ENCODE assay signal across 28 mouse cellular contexts in genomic region chr13:28974597-28974996, GRCm38 (mm10). TPM values are rescaled to one million over a fixed set of nuclear protein-coding genes. Genes with fewer than 3 reads are reported as not detected.
A peak's percentile ranks its signal among the peaks of the same experiment; 100 is the strongest.
DNase-seq lines count a peak whose midpoint lies in the region; ATAC-seq and TF ChIP-seq lines count a peak whose summit lies in the region.
"Had no signal": no experiment of that assay in that cellular context is flagged by ENCODE, and none has a peak within 500 bp of the region (broad histone marks: within the 10 kb centered on the region; RNA-seq: fewer than 3 reads in every experiment).

No protein-coding gene starts in this region.

- no peak overlapping the region for H3K4me2 ChIP-seq in intestine, embryonic 14.5 days (ENCODE audit: low read length)
- H3K4me2 ChIP-seq in intestine, embryonic 16.5 days (ENCODE audit: low read depth, low read length) = no peak overlapping the region
- H3K4me2 ChIP-seq: heart, embryonic 13.5 days; hindbrain, embryonic 13.5 days; intestine, embryonic 15.5 days; neural tube, embryonic 12.5 days had no signal

- no peak for TF ChIP-seq CTCF in thymus, adult 2 months (IDR thresholded peaks at IDR 0.05; ENCODE audit: borderline replicate concordance, control insufficient read depth, extremely low read depth, insufficient read depth, low read length, poor library complexity)

- 47% methylated on average over 5 of the region's 5 CpGs for WGBS in intestine, embryonic 14.5 days
- WGBS in intestine, embryonic 16.5 days = 48% methylated on average over 5 of the region's 5 CpGs
- 92% methylated on average over 5 of the region's 5 CpGs for WGBS in thymus, adult 2 months

- no peaks in the 10 kb centered on the region for H3K4me1 ChIP-seq in intestine, embryonic 14.5 days (replicated peaks; ENCODE audit: control insufficient read depth, insufficient read depth, low read length)
- H3K4me1 ChIP-seq in intestine, embryonic 16.5 days (ENCODE audit: control insufficient read depth, insufficient read depth, low read length) = no peaks in the 10 kb centered on the region
- peaks cover 15% of the 10 kb centered on the region for H3K4me1 ChIP-seq in thymus, adult 2 months (replicated peaks; ENCODE audit: control insufficient read depth, insufficient read depth, low read length)
- H3K4me1 ChIP-seq: heart, embryonic 13.5 days; intestine, embryonic 15.5 days; neural tube, embryonic 12.5 days had no signal

- DNase-seq in intestine, embryonic 14.5 days (ENCODE audit: low spot score) = peak; percentile 43
- DNase-seq in thymus, adult 2 months = no peak
- no peak for DNase-seq in thymus, postnatal 25 days
- DNase-seq in layer of hippocampus, adult 9-11 months = peak; percentile 73
- no peak for DNase-seq in heart, postnatal 4 days
- no peak for DNase-seq in heart, postnatal 25 days (ENCODE audit: low spot score)
- DNase-seq: B cell, adult 2 months; cerebellum, adult 18-20 months; cerebellum, postnatal 14 days; gastrocnemius, postnatal 25 days; heart, adult 2 months; heart, postnatal 14 days; kidney, postnatal 25 days; liver; retina, postnatal 1 day; right cerebral cortex, postnatal 25 days; spleen, adult 18-20 months had no signal

- H3K9me3 ChIP-seq in intestine, embryonic 14.5 days (ENCODE audit: control insufficient read depth, low read length) = no peaks in the 10 kb centered on the region
- no peaks in the 10 kb centered on the region for H3K9me3 ChIP-seq in intestine, embryonic 16.5 days (ENCODE audit: control insufficient read depth, low read length)
- H3K9me3 ChIP-seq: G1E; heart, embryonic 13.5 days; hindbrain, embryonic 13.5 days; intestine, embryonic 15.5 days; neural tube, embryonic 12.5 days had no signal

- no peak overlapping the region for H3K4me3 ChIP-seq in intestine, embryonic 14.5 days (ENCODE audit: low read depth, low read length)
- H3K4me3 ChIP-seq in intestine, embryonic 16.5 days (ENCODE audit: low read length) = no peak overlapping the region
- H3K4me3 ChIP-seq in thymus, adult 2 months (ENCODE audit: control insufficient read depth, insufficient read depth, low read length) = no peak overlapping the region
- H3K4me3 ChIP-seq: heart, adult 2 months; heart, embryonic 13.5 days; hindbrain, embryonic 13.5 days; intestine, embryonic 15.5 days; left cerebral cortex, adult 2 months; neural tube, embryonic 12.5 days had no signal

- no peak overlapping the region for H3K9ac ChIP-seq in intestine, embryonic 14.5 days (ENCODE audit: low read length)
- H3K9ac ChIP-seq in intestine, embryonic 16.5 days (ENCODE audit: low read depth, low read length) = no peak overlapping the region
- H3K9ac ChIP-seq: heart, embryonic 13.5 days; hindbrain, embryonic 13.5 days; intestine, embryonic 15.5 days; neural tube, embryonic 12.5 days had no signal

- no peak for ATAC-seq in intestine, embryonic 14.5 days (replicated peaks; ENCODE audit: low FRiP score, low TSS enrichment, low read depth)
- no peak for ATAC-seq in intestine, embryonic 16.5 days
- ATAC-seq: forebrain, embryonic 16.5 days; intestine, embryonic 15.5 days; Patski had no signal

- TF ChIP-seq POLR2A in thymus, adult 2 months (IDR thresholded peaks at IDR 0.05; ENCODE audit: control insufficient read depth, extremely low read depth, insufficient read depth, low read length, poor library complexity) = no peak

- H3K27me3 ChIP-seq in intestine, embryonic 14.5 days (replicated peaks; ENCODE audit: control insufficient read depth, insufficient read depth, low read length) = no peaks in the 10 kb centered on the region
- H3K27me3 ChIP-seq in intestine, embryonic 16.5 days (replicated peaks; ENCODE audit: control insufficient read depth, insufficient read depth, low read length) = no peaks in the 10 kb centered on the region
- H3K27me3 ChIP-seq in thymus, adult 2 months (ENCODE audit: control insufficient read depth, insufficient read depth, low read length) = no peaks in the 10 kb centered on the region
- H3K27me3 ChIP-seq: CH12.LX; heart, embryonic 13.5 days; hindbrain, embryonic 13.5 days; intestine, embryonic 15.5 days; neural tube, embryonic 12.5 days; Patski had no signal

- intact Hi-C loops in heart, postnatal 25 days (cut with DNase I) = no loop called here

- H3K36me3 ChIP-seq in intestine, embryonic 14.5 days (ENCODE audit: control insufficient read depth, insufficient read depth, low read length) = no peaks in the 10 kb centered on the region
- H3K36me3 ChIP-seq in intestine, embryonic 16.5 days (ENCODE audit: control insufficient read depth, insufficient read depth, low read length) = no peaks in the 10 kb centered on the region
- no peaks in the 10 kb centered on the region for H3K36me3 ChIP-seq in thymus, adult 2 months (ENCODE audit: control insufficient read depth, insufficient read depth, low read length)
- H3K36me3 ChIP-seq: G1E; heart, embryonic 13.5 days; hindbrain, embryonic 13.5 days; intestine, embryonic 15.5 days; neural tube, embryonic 12.5 days had no signal

- no peak overlapping the region for H3K27ac ChIP-seq in intestine, embryonic 14.5 days (ENCODE audit: low read depth)
- no peak overlapping the region for H3K27ac ChIP-seq in intestine, embryonic 16.5 days (ENCODE audit: low read length)
- peak overlapping the region; percentile 70 for H3K27ac ChIP-seq in thymus, adult 2 months (ENCODE audit: control insufficient read depth, insufficient read depth, low read length)
- H3K27ac ChIP-seq: heart, adult 2 months; heart, embryonic 13.5 days; hindbrain, embryonic 13.5 days; intestine, embryonic 15.5 days; left cerebral cortex, adult 2 months; macrophage; neural tube, embryonic 12.5 days had no signal

RNA-seq across cellular contexts. Expression of gene Sox4, which starts 21.1 kb away (rescaled TPM):
- 55.3 and 59.3 TPM in 2 replicates for polyA plus RNA-seq in intestine, embryonic 14.5 days (2014; fragmentation: Nextera tagmentation; extraction: Ambion mirVana)
- polyA plus RNA-seq in intestine, embryonic 16.5 days (2015; fragmentation: Nextera tagmentation; extraction: Ambion mirVana) = 7.8 and 13.6 TPM in 2 replicates
- polyA plus RNA-seq in thymus, adult 2 months (2012; rRNA removed) = 137 and 191 TPM in 2 replicates
- 100 to 1,000 TPM; 117 to 131 TPM for total RNA-seq in heart, postnatal 4 days (2021)
- 10 to 100 TPM; 21.3 to 41.6 TPM for total RNA-seq in heart, postnatal 25 days (2021)
- total RNA-seq: CH12.LX had no signal

Comparison
In these comparisons a context has a peak if more than half of its experiments do, and no peak if none do; other contexts are left out.
1. DNase-seq: peak in intestine, embryonic 14.5 days (single experiment) and layer of hippocampus, adult 9-11 months (single experiment); none in thymus, adult 2 months (single experiment), thymus, postnatal 25 days (single experiment), heart, postnatal 4 days (single experiment) and heart, postnatal 25 days (single experiment).